Mouse (Mus musculus): Measurements from ENCODE around the gene Aco1. TPM values are rescaled to one million over a fixed set of nuclear protein-coding genes. Genes with fewer than 3 reads are reported as not detected.

Gene Aco1
- polyA plus RNA-seq, 2 experiments: 41.9 to 46.8 TPM

DNA sequence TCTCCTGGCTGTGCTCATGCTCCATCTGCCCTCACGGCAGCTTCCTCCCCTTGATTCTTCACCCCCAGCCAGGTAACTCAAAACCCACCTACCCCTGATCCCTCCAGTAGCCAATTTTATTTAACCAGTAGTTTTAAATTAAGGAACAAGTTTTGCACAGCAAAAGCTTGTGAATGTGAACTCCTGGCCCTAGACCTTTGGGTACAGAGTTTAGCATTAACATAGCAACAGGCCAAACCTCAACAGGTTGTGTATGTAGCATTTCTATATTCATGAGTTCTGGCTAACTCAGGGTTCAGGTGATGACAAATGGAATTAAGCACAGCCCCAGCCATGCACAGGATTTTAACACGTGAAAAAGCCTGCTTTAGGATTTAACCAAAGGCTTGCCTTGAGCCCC is 49.4 kb downstream of the Aco1 start:
- Histone ChIP-seq H3K4me1 (ENCODE audit: control insufficient read depth, insufficient read depth, low read length) (no peaks in the 10 kb centered on the region), H3K9me3 (ENCODE audit: control insufficient read depth, low read length) (no peaks in the 10 kb centered on the region), H3K27me3 (ENCODE audit: control insufficient read depth, insufficient read depth, low read length) (no peaks in the 10 kb centered on the region), H3K4me3 (replicated peaks; ENCODE audit: low read length) (no peak overlapping the region), H3K4me2 (replicated peaks; ENCODE audit: low read depth, low read length, severe bottlenecking) (no peak overlapping the region), H3K27ac (replicated peaks; ENCODE audit: low read depth, low read length) (no peak overlapping the region), H3K36me3 (ENCODE audit: control insufficient read depth, insufficient read depth, low read length) (peaks cover 59% of the 10 kb centered on the region), H3K9ac (ENCODE audit: low read depth, low read length, severe bottlenecking) (no peak overlapping the region)
- DNase-seq (ENCODE audit: low spot score) (no peak), ATAC-seq (ENCODE audit: low FRiP score, low read depth) (no peak)
- WGBS: 54% methylated on average over 2 of the region's 2 CpGs
- TF ChIP-seq POLR2A (IDR thresholded peaks at IDR 0.05; ENCODE audit: borderline replicate concordance, extremely low read depth, insufficient read depth, insufficient read length): no peak

DNA sequence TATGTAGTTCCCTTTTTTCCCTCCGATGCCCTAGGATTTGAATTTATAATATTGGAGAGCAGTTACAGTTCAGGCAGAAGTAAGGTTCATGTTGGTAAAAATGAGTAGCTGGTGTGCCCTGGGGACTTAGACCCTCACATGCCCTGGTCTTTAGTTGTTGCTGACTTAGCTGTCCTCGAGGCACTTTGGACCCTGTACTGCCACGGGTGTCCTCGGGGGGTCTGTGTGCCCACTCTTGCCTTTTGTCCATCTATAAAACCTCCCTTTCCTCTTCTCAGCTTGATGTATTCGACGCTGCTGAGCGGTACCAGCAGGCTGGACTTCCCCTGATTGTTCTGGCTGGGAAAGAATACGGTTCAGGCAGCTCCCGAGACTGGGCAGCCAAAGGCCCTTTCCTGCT is 50.6 kb downstream of the Aco1 start:
- H3K9ac ChIP-seq (ENCODE audit: low read depth, low read length, severe bottlenecking): no peak overlapping the region
- H3K4me1 ChIP-seq (ENCODE audit: control insufficient read depth, insufficient read depth, low read length): no peaks in the 10 kb centered on the region
- H3K27ac ChIP-seq (replicated peaks; ENCODE audit: low read depth, low read length): no peak overlapping the region
- no peak for TF ChIP-seq POLR2A (IDR thresholded peaks at IDR 0.05; ENCODE audit: borderline replicate concordance, extremely low read depth, insufficient read depth, insufficient read length)
- no peak overlapping the region for H3K4me3 ChIP-seq (replicated peaks; ENCODE audit: low read length)
- WGBS: 90% methylated on average over 9 of the region's 9 CpGs
- no peaks in the 10 kb centered on the region for H3K27me3 ChIP-seq (ENCODE audit: control insufficient read depth, insufficient read depth, low read length)
- ATAC-seq (ENCODE audit: low FRiP score, low read depth) (no peak), DNase-seq (ENCODE audit: low spot score) (no peak)
- no peaks in the 10 kb centered on the region for H3K9me3 ChIP-seq (ENCODE audit: control insufficient read depth, low read length)
- H3K4me2 ChIP-seq (replicated peaks; ENCODE audit: low read depth, low read length, severe bottlenecking): no peak overlapping the region
- H3K36me3 ChIP-seq (ENCODE audit: control insufficient read depth, insufficient read depth, low read length): peaks cover 60% of the 10 kb centered on the region

DNA sequence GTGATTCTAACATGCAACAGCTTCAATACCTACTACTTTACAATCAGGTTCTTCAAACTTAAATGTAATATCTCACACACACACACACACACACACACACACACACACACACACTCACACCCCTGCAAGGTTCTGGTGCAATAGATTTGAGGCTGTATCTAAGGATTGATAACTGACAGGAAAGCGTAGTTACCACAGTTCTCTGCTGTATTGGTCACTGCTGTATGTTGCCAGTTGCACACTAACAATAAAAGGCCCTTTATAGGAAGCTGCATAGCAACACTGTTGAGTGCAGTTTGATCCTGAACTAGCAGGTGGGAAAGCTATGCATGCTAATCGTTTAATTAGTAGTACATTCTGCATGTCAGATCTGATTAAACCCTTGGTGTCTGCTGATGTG is 52.5 kb downstream of the Aco1 start:
- Histone ChIP-seq H3K36me3 (ENCODE audit: control insufficient read depth, insufficient read depth, low read length) (peaks cover 53% of the 10 kb centered on the region), H3K27ac (replicated peaks; ENCODE audit: low read depth, low read length) (no peak overlapping the region), H3K4me2 (replicated peaks; ENCODE audit: low read depth, low read length, severe bottlenecking) (no peak overlapping the region), H3K9ac (ENCODE audit: low read depth, low read length, severe bottlenecking) (no peak overlapping the region), H3K4me3 (replicated peaks; ENCODE audit: low read length) (no peak overlapping the region), H3K4me1 (ENCODE audit: control insufficient read depth, insufficient read depth, low read length) (no peaks in the 10 kb centered on the region), H3K9me3 (ENCODE audit: control insufficient read depth, low read length) (no peaks in the 10 kb centered on the region), H3K27me3 (ENCODE audit: control insufficient read depth, insufficient read depth, low read length) (no peaks in the 10 kb centered on the region)
- DNase-seq (ENCODE audit: low spot score): no peak
- no peak for TF ChIP-seq POLR2A (IDR thresholded peaks at IDR 0.05; ENCODE audit: borderline replicate concordance, extremely low read depth, insufficient read depth, insufficient read length)
- WGBS: 90% methylated on average over 2 of the region's 2 CpGs
- no peak for ATAC-seq (ENCODE audit: low FRiP score, low read depth)

DNA sequence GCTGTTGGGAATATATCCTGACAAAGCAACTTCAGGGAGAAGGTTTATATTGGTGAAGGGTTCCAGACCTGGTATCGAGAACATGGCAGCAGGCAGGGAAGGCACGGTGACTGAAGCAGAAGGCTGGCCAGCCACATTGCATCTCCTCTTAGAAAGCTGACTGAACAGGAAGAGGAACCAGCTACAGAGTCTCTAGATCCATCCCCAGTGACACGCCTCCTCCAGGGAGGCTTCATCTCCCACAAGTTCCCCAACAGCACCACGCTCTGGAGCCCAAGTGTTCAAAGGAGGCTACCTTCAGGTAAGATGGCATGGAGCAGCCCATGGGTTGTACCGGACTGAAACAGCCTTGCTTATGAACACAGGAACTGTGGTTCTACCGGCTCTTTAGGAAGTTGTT is 59.3 kb downstream of the Aco1 start:
- Histone ChIP-seq H3K27me3 (ENCODE audit: control insufficient read depth, insufficient read depth, low read length) (no peaks in the 10 kb centered on the region), H3K9ac (ENCODE audit: low read depth, low read length, severe bottlenecking) (no peak overlapping the region), H3K9me3 (ENCODE audit: control insufficient read depth, low read length) (no peaks in the 10 kb centered on the region), H3K4me1 (ENCODE audit: control insufficient read depth, insufficient read depth, low read length) (no peaks in the 10 kb centered on the region), H3K4me2 (replicated peaks; ENCODE audit: low read depth, low read length, severe bottlenecking) (no peak overlapping the region), H3K4me3 (replicated peaks; ENCODE audit: low read length) (no peak overlapping the region), H3K27ac (replicated peaks; ENCODE audit: low read depth, low read length) (no peak overlapping the region), H3K36me3 (ENCODE audit: control insufficient read depth, insufficient read depth, low read length) (peaks cover 24% of the 10 kb centered on the region)
- ATAC-seq (ENCODE audit: low FRiP score, low read depth): no peak
- TF ChIP-seq POLR2A (IDR thresholded peaks at IDR 0.05; ENCODE audit: borderline replicate concordance, extremely low read depth, insufficient read depth, insufficient read length): no peak
- 70% methylated on average over 6 of the region's 6 CpGs for WGBS
- DNase-seq (ENCODE audit: low spot score): no peak

DNA sequence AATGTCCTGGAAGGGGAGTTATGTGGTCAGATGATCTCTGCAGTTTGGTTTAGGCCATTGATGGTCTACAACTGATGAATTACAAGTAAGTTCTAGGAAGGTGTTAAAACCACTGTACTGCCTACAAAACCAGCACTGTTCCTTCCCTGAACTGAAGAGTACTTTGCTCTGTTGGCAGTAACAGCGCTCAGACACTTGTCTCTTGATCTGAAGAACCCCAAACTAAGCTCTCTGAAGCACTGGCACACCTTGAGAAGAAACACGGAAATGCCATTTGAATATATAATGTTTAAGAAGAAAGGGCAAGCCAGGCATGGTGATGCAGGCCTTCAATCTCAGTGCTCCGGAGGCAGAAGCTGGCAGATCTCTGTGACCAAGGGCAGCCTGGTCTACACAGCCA is 61.5 kb downstream of the Aco1 start:
- ATAC-seq (ENCODE audit: low FRiP score, low read depth) (no peak), DNase-seq (ENCODE audit: low spot score) (no peak)
- no peak overlapping the region for H3K27ac ChIP-seq (replicated peaks; ENCODE audit: low read depth, low read length)
- H3K36me3 ChIP-seq (ENCODE audit: control insufficient read depth, insufficient read depth, low read length): peaks cover 16% of the 10 kb centered on the region
- no peak overlapping the region for H3K9ac ChIP-seq (ENCODE audit: low read depth, low read length, severe bottlenecking)
- WGBS: 93% methylated on average over 3 of the region's 3 CpGs
- H3K4me3 ChIP-seq (replicated peaks; ENCODE audit: low read length): no peak overlapping the region
- TF ChIP-seq POLR2A (IDR thresholded peaks at IDR 0.05; ENCODE audit: borderline replicate concordance, extremely low read depth, insufficient read depth, insufficient read length): no peak
- H3K27me3 ChIP-seq (ENCODE audit: control insufficient read depth, insufficient read depth, low read length): no peaks in the 10 kb centered on the region
- no peaks in the 10 kb centered on the region for H3K4me1 ChIP-seq (ENCODE audit: control insufficient read depth, insufficient read depth, low read length)
- no peaks in the 10 kb centered on the region for H3K9me3 ChIP-seq (ENCODE audit: control insufficient read depth, low read length)
- no peak overlapping the region for H3K4me2 ChIP-seq (replicated peaks; ENCODE audit: low read depth, low read length, severe bottlenecking)

Data from limb, embryonic 14.5 days (tissue).